Mouse (Mus musculus) kidney, embryonic 14.5 days (tissue): Measurements from ENCODE around the gene Dnajb9. TPM values are rescaled to one million over a fixed set of nuclear protein-coding genes. Genes with fewer than 3 reads are reported as not detected.

ENCODE experiments used
- ATAC-seq: fragments of 200-750 bp; cut with Nextera tagmentation; 2 replicates; pipeline ENCODE4 v1.8.0; 2017; ENCODE audit warnings: moderate number of reproducible peaks, mild to moderate bottlenecking, moderate TSS enrichment, moderate library complexity; ENCODE audit not compliant: low FRiP score, low TSS enrichment
- H3K27ac ChIP-seq: fragments of 300-500 bp; sonication (generic); 2 replicates; pipeline ENCODE4 v1.5.1; 2014; ENCODE audit warnings: low read depth, mild to moderate bottlenecking, low read length, moderate library complexity, mixed read lengths
- H3K27me3 ChIP-seq: fragments of 300-500 bp; sonication (generic); 2 replicates; pipeline ENCODE4 v1.6.1; 2014; ENCODE audit warnings: mild to moderate bottlenecking, low read length; ENCODE audit not compliant: control insufficient read depth, insufficient read depth
- H3K36me3 ChIP-seq: fragments of 300-500 bp; sonication (generic); 2 replicates; pipeline ENCODE4 v1.6.1; 2014; ENCODE audit warnings: low read length, mixed read lengths; ENCODE audit not compliant: control insufficient read depth, insufficient read depth
- H3K4me1 ChIP-seq: fragments of 300-500 bp; sonication (generic); 2 replicates; pipeline ENCODE4 v1.6.1; 2014; ENCODE audit warnings: low read length, mixed read lengths; ENCODE audit not compliant: control insufficient read depth, insufficient read depth
- H3K4me2 ChIP-seq: fragments of 300-500 bp; sonication (generic); replicated peaks from 2 replicates; pipeline ENCODE4 v1.6.1; 2014; ENCODE audit warnings: low read depth, mild to moderate bottlenecking, low read length
- H3K4me3 ChIP-seq: fragments of 300-500 bp; sonication (generic); 2 replicates; pipeline ENCODE4 v1.5.1; 2014; ENCODE audit warnings: mild to moderate bottlenecking, low read length
- H3K9ac ChIP-seq: fragments of 300-500 bp; sonication (generic); 2 replicates; pipeline ENCODE4 v1.6.1; 2014; ENCODE audit warnings: low read depth, mild to moderate bottlenecking, low read length, moderate library complexity
- H3K9me3 ChIP-seq: fragments of 300-500 bp; sonication (generic); 2 replicates; pipeline ENCODE4 v1.6.1; 2016; ENCODE audit warnings: low read length; ENCODE audit not compliant: control insufficient read depth
- WGBS: fragments of 180-500 bp; shearing (Covaris S2); extraction: QIAGEN DNeasy Blood & Tissue Kit; methylation state at CpG from one replicate; pipeline ENCODE4 v1.1.7; 2014; 5-methylcytosine and 5-hydroxymethylcytosine counted together
- microRNA-seq: library from miRNA; unstranded; fragments of <30 nt; microRNA quantifications from one replicate; pipeline ENCODE4, GENCODE M21; 2016
- polyA plus RNA-seq: library from polyadenylated mRNA; unstranded; fragments of >200 nt; fragmentation: Nextera tagmentation; extraction: Ambion mirVana; gene quantifications from 2 replicates; pipeline ENCODE4 v1.2.1, GENCODE M21; 2014

Dnajb9 gene
- polyA plus RNA-seq, 1 experiment from 2014 or later = 25.6 TPM

DNA sequence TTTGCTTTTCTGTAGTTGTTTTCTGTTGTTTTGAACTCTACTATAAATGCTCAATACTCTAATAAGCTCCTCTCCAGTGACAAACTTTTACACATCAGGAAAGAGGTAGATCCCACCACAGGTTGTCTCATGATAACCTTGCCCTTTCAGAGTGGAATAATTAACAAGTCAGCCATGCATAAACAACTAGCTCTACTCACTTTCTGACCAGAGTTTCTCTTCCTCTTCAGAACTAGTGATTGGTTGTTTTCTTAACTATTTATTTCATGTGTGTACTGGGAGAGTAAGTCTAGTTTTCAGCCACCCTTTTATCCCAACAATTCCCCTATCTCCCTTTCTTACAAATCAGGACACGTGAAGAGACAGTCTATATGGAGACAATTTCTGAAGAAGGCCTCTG, 50.8 kb downstream of the Dnajb9 start:
- no peak overlapping the region for H3K4me2 ChIP-seq
- ATAC-seq = no peak
- 77% methylated on average over 1 of the region's 1 CpGs for WGBS
- H3K27me3 ChIP-seq = no peaks in the 10 kb centered on the region
- H3K27ac ChIP-seq = no peak overlapping the region
- H3K4me3 ChIP-seq = no peak overlapping the region
- no peaks in the 10 kb centered on the region for H3K4me1 ChIP-seq
- no peak overlapping the region for H3K9ac ChIP-seq
- H3K9me3 ChIP-seq = no peaks in the 10 kb centered on the region
- H3K36me3 ChIP-seq = no peaks in the 10 kb centered on the region

Small RNAs within 50 kb of the gene (microRNA-seq; reads per million reads assigned to microRNA genes)
- not detected for gene Mir5627

Other genes with a start within 250 kb of the Dnajb9 start
- 45.7 and 73.3 TPM in 2 replicates for gene Pnpla8, start 11.0 kb upstream of the Dnajb9 start, polyA plus RNA-seq
- 7.0 and 12.3 TPM in 2 replicates for gene Nrcam, start 118.6 kb upstream of the Dnajb9 start, polyA plus RNA-seq